Mouse (Mus musculus) brown adipose tissue, adult 24 weeks (tissue): ENCODE measurements at regions not wholly inside any gene's neighbourhood (a gene's known extent, or its start where the extent isn't known, plus 50 kb on each side); places are given as distances from the start of the nearest gene placed in this dataset.

Experiments used
- H3K27ac ChIP-seq: fragments of 200-500 bp; replicated peaks from 2 replicates; pipeline ENCODE4 v1.5.1; 2012; ENCODE audit warnings: low read depth, mild to moderate bottlenecking, low read length
- H3K4me1 ChIP-seq: fragments of 200-500 bp; 2 replicates; pipeline ENCODE4 v1.6.1; 2012; ENCODE audit warnings: low read length, mixed read lengths; ENCODE audit not compliant: control insufficient read depth, insufficient read depth, insufficient read length
- H3K4me3 ChIP-seq: fragments of 200-500 bp; 2 replicates; pipeline ENCODE4 v1.5.1; 2012; ENCODE audit warnings: low read depth, mild to moderate bottlenecking, low read length, moderate library complexity; ENCODE audit not compliant: insufficient read depth

GRCm38 (mm10) chr10:108061813-108062435 lies 100.1 kb upstream of the Ppp1r12a start:
- no peak overlapping the region for H3K27ac ChIP-seq
- no peaks in the 10 kb centered on the region for H3K4me1 ChIP-seq
- no peak overlapping the region for H3K4me3 ChIP-seq

GRCm38 (mm10) chr10:108060554-108060953 lies 101.4 kb upstream of the Ppp1r12a start:
- no peak overlapping the region for H3K4me3 ChIP-seq
- no peak overlapping the region for H3K27ac ChIP-seq
- no peaks in the 10 kb centered on the region for H3K4me1 ChIP-seq

- H3K4me3 ChIP-seq: no peak overlapping the region
- no peaks in the 10 kb centered on the region for H3K4me1 ChIP-seq
- no peak overlapping the region for H3K27ac ChIP-seq
Observed at GRCm38 (mm10) chr10:108051637-108052036, 110.4 kb upstream of the Ppp1r12a start.

GRCm38 (mm10) chr10:108048426-108048825 lies 113.6 kb upstream of the Ppp1r12a start:
- Histone ChIP-seq H3K4me3 (no peak overlapping the region), H3K4me1 (no peaks in the 10 kb centered on the region), H3K27ac (no peak overlapping the region)

GRCm38 (mm10) chr10:108043519-108043918 lies 118.5 kb upstream of the Ppp1r12a start:
- Histone ChIP-seq H3K4me1 (no peaks in the 10 kb centered on the region), H3K4me3 (no peak overlapping the region), H3K27ac (no peak overlapping the region)

DNA sequence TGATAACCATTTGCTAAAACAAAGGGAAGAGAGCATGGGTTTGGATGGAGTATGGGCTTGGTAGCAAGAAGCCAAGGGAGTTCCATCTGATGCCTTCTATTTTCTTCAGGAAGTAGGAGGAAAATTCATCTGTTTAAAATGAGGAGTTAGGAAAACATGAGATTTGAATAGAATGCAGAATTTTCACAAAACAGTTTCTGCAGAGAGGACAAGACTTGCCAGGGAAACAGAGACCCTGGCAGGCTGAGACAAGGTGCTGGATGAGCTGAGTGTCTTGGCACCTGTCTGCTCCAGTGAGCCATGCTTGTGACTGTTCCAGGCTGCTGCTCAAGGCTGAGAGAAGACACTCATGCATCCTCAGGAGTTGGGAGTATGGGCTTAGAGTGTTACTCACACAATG lies 122.0 kb upstream of the Ppp1r12a start:
- no peaks in the 10 kb centered on the region for H3K4me1 ChIP-seq
- no peak overlapping the region for H3K4me3 ChIP-seq
- no peak overlapping the region for H3K27ac ChIP-seq

GRCm38 (mm10) chr10:108036486-108037109 lies 124.7 kb upstream of the Otogl start:
- no peak overlapping the region for H3K4me3 ChIP-seq
- no peaks in the 10 kb centered on the region for H3K4me1 ChIP-seq
- no peak overlapping the region for H3K27ac ChIP-seq

DNA sequence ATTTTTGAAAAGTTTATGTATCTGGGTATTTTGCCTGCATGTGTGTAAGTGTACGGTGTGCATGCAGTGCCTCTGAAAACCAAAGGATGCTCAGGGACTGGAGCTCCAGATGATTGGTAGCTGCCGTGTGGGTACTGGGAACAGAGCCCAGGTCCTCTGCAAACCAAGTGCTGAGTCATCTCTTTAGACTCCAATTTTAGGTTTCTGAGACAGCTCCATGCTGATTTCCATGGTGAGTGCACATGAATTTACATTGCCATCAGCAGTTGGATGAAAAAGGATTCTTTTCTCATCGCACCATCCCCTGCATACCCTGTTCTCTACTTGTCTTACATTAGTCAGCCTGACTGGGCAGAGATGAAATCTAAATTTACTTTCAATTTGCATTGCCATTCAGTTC lies 122.1 kb upstream of the Otogl start:
- H3K4me3 ChIP-seq: no peak overlapping the region
- no peak overlapping the region for H3K27ac ChIP-seq
- H3K4me1 ChIP-seq: no peaks in the 10 kb centered on the region

GRCm38 (mm10) chr10:108033317-108033795 lies 121.4 kb upstream of the Otogl start:
- Histone ChIP-seq H3K27ac (no peak overlapping the region), H3K4me1 (no peaks in the 10 kb centered on the region), H3K4me3 (no peak overlapping the region)

DNA sequence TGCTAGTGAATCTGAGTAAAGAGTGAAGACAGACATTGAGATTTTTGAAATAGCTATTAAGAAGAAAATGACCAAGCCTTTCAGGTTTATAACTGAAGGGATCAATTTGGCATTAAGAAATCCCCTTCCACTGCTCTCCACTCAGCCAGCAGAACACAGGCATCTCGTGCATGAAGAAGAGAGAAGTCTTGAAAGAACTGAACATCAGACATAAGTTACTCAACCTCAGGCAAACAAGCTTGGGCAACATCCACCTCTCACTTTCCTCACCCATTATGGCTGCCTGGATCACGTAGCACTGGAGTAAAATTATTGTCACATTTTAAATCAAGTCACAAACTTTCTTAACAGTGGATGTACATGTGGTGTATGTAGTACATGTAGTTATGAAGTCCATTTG lies 115.6 kb upstream of the Otogl start:
- Histone ChIP-seq H3K4me3 (no peak overlapping the region), H3K27ac (no peak overlapping the region), H3K4me1 (no peaks in the 10 kb centered on the region)

- no peaks in the 10 kb centered on the region for H3K4me1 ChIP-seq
- H3K27ac ChIP-seq: no peak overlapping the region
- H3K4me3 ChIP-seq: no peak overlapping the region
Observed at GRCm38 (mm10) chr10:108024227-108024626, 112.3 kb upstream of the Otogl start.

- no peak overlapping the region for H3K27ac ChIP-seq
- H3K4me1 ChIP-seq: no peaks in the 10 kb centered on the region
- H3K4me3 ChIP-seq: no peak overlapping the region
Observed at GRCm38 (mm10) chr10:108016552-108016951, 104.6 kb upstream of the Otogl start.

DNA sequence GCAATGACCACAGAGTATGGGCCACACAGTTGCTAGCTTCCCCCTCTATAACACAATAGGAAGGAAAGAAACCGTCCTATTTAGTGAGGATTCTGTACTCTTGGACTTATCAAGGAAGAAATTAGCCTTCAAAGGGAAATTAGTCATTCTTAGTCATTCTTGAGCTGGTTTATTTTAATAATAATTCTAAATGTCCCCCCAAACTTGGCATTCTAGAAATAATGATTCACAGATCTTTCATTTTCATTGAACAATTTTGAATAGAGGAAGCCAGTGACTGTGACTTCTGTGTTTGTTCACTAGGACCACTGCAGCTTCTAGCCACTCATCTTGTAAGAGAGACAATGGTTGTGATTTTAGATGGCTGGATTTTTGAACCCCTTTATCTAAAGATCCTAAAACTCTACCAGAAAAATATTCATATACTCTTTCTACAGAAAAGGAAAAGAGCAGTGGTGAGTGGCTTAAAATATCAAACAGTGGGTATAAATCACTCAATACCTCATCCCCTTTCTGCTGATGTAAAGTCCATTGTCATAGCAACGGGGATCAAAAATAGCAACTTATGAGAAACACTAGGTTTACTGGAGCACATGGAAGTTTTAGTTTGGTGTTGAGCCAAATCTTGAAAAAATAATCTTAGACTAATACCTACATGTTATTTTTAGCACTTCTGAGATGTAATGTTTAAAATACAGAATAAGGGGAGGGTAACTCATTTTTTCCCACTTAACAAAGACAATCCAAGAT lies 83.1 kb upstream of the Otogl start:
- Histone ChIP-seq H3K27ac (no peak overlapping the region), H3K4me1 (no peaks in the 10 kb centered on the region), H3K4me3 (no peak overlapping the region)

- Histone ChIP-seq H3K4me3 (no peak overlapping the region), H3K4me1 (no peaks in the 10 kb centered on the region), H3K27ac (no peak overlapping the region)
Observed at GRCm38 (mm10) chr10:107992621-107993020, 80.7 kb upstream of the Otogl start.

DNA sequence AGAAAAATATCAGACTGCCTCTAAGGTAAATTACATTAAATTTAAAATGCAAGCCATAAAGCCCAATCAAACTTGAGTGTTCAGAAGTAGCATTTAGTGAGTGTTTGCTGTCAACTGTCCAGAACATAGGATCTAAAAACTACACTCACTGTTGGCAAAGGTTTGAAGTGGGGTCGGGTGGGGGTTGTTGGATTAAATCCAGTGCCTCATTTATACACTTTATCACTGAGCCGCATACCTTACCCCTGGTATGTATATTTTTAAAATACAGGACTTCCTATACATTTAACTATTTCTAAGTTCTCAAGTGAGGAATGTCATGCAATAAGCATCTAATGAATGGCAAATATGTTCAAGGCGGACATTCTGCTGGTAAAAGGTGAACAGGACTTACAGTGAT lies 78.6 kb upstream of the Otogl start:
- Histone ChIP-seq H3K4me1 (no peaks in the 10 kb centered on the region), H3K27ac (no peak overlapping the region), H3K4me3 (no peak overlapping the region)

DNA sequence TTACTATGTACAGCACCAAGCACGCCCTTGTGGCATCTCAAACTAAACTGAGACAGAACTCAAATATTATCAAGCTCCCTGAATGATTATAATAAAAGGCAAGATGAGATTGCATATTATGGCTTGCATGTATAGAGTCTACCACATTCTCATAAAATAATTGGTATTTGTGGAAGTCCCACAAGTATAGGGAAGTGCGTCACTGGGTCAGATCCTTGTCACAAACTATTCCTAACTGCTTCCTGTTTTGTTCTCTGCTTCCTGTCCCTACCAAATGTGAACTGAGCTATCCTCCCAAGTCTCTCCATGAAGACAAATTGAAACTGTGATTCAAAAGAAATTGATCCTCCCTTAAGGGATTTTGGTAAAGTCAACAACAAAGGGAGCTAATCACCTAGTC lies 78.0 kb upstream of the Otogl start:
- H3K4me3 ChIP-seq: no peak overlapping the region
- H3K27ac ChIP-seq: no peak overlapping the region
- H3K4me1 ChIP-seq: no peaks in the 10 kb centered on the region
